Mouse (Mus musculus) cerebellum, postnatal 36 days (tissue): Measurements from ENCODE around the gene Zbtb2.
"Not testable (repeated sequence)": the region's sequence is repeated elsewhere in the genome, so short reads cannot be mapped to it uniquely, and the experiment has no call there.

ENCODE experiments used
- DNase-seq, 2 experiments: peaks; one replicate each; pipeline ENCODE4 v3.0.0; 2021 to 2022; ENCODE audit warnings: mixed read lengths in 2 of 2

Gene Zbtb2

GRCm38 (mm10) chr10:4387701-4388383, at the start of gene Zbtb2:
Gene Zbtb2 (minus strand): TSS chr10:4388108.
- peak; percentile 65 to 73 for DNase-seq

- DNase-seq: no peak
These were observed 47.5 kb upstream of the Zbtb2 start for GRCm38 (mm10) chr10:4435416-4435815.

- not testable (repeated sequence) for DNase-seq
These were observed 46.0 kb upstream of the Zbtb2 start for GRCm38 (mm10) chr10:4433871-4434270.

GRCm38 (mm10) chr10:4432996-4433755, 45.3 kb upstream of the Zbtb2 start:
- DNase-seq: no peak

GRCm38 (mm10) chr10:4432123-4432931, 44.4 kb upstream of the Zbtb2 start, which contains the start of the genes Rmnd1 and Armt1:
Gene Rmnd1 (minus strand): TSS chr10:4432388.
Gene Armt1 (plus strand): TSS chr10:4432467.
- peak; percentile 94 to 98 for DNase-seq

GRCm38 (mm10) chr10:4431746-4432122, 43.8 kb upstream of the Zbtb2 start:
- DNase-seq: no peak

GRCm38 (mm10) chr10:4430826-4431225, 42.9 kb upstream of the Zbtb2 start:
- DNase-seq: peak; percentile 68 to 71

GRCm38 (mm10) chr10:4430399-4430798, 42.5 kb upstream of the Zbtb2 start:
- DNase-seq: no peak

- DNase-seq: no peak
These were observed 37.3 kb upstream of the Zbtb2 start for GRCm38 (mm10) chr10:4425245-4425644.

GRCm38 (mm10) chr10:4407191-4407590, 19.3 kb upstream of the Zbtb2 start:
- DNase-seq: no peak

GRCm38 (mm10) chr10:4405511-4405910, 17.6 kb upstream of the Zbtb2 start:
- DNase-seq: no peak

GRCm38 (mm10) chr10:4404895-4405491, 17.1 kb upstream of the Zbtb2 start:
- peak; percentile 31 to 58 for DNase-seq

GRCm38 (mm10) chr10:4398058-4398457, 10.2 kb upstream of the Zbtb2 start:
- DNase-seq: no peak

GRCm38 (mm10) chr10:4395321-4395720, 7.4 kb upstream of the Zbtb2 start:
- DNase-seq: no peak

GRCm38 (mm10) chr10:4391851-4392250, 3.9 kb upstream of the Zbtb2 start:
- peak; percentile 22 to 35 for DNase-seq

- no peak for DNase-seq
These were observed 3.2 kb upstream of the Zbtb2 start for GRCm38 (mm10) chr10:4391076-4391475.

- no peak for DNase-seq
These were observed 2.6 kb upstream of the Zbtb2 start for GRCm38 (mm10) chr10:4390550-4390949.

GRCm38 (mm10) chr10:4389461-4390112, 1.7 kb upstream of the Zbtb2 start:
- no peak for DNase-seq

GRCm38 (mm10) chr10:4389036-4389435, 1.1 kb upstream of the Zbtb2 start:
- no peak for DNase-seq

- DNase-seq: peak in 1 of 2 experiments; percentile 28
These were observed 457 bp upstream of the Zbtb2 start for GRCm38 (mm10) chr10:4388384-4388745.

- peak; percentile 87 to 95 for DNase-seq
These were observed 1.0 kb downstream of the Zbtb2 start for GRCm38 (mm10) chr10:4386609-4387591.
